Mouse (Mus musculus): ENCODE results near the gene Tnr.

DNA sequence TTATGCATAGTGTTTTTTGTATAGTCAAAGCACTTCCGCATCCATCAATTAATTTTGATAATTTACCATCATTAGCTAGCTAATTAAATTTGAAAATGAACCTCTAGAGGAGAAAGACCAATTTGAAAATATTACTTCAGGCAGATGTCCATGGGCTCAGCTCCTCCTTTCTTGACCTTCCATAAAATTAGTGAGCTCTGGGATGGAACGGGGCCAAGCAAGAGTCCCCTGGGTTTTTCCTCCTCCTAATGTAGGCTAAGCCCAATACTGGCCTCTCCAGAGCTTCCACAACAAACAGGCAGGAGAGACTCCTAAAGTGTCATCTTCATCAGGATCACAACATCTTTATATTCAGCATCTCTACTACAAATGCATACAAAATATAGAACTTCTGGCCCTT lies 455.5 kb downstream of the Tnr start:
- no peak for TF ChIP-seq CTCF (IDR thresholded peaks at IDR 0.05; ENCODE audit: low read depth, low read length)
- no peak for TF ChIP-seq POLR2A (IDR thresholded peaks at IDR 0.05; ENCODE audit: borderline replicate concordance, low read depth, low read length)

Data from bone marrow macrophage, adult 2 months (primary cell).